Mouse (Mus musculus): ENCODE measurements around the gene Tmem115.

Gene Tmem115

DNA sequence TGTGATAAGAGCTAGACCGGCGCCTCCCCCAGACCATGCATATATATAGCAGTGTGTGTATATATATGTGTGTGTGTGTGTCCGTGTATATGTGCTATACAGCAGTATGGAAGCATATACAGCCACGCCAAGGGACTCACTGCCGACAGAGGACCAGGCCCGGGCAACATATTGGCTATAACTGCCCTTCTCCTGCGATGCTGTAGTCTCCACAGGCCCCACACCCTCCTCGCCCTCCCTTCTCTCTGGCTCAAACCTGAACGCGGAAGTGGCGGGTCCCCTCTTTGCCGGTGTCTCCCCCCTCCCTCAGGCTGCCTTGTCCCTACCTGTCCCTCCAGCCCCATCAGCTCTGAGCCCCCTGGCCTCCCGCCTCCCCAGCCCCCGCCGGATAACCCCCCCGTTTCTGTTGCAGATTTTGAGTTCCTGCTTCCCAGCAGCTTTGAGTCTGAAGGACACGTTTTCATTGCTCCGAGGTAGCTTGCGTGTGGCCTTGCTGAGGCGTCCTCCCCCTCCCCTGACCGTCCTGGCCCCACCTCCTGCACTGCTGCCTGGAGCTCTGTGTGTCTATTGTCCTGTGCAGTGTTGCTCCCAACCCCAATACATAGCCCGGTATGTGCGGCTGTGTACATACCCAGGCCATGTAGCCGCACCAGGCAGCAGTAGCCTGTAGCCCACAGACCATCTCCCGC lies 11.9 kb upstream of the Tmem115 start:
- DNase-seq (ENCODE audit: low read depth), result no peak

- no peak for DNase-seq (ENCODE audit: low read depth)
These were observed 11.4 kb upstream of the Tmem115 start for GRCm38 (mm10) chr9:107522400-107522711.

GRCm38 (mm10) chr9:107526198-107527026 lies 7.3 kb upstream of the Tmem115 start:
- peak; percentile 63 for DNase-seq (ENCODE audit: low read depth)

- no peak for DNase-seq (ENCODE audit: low read depth)
These were observed 860 bp downstream of the Tmem115 start for GRCm38 (mm10) chr9:107534408-107535202.

DNA sequence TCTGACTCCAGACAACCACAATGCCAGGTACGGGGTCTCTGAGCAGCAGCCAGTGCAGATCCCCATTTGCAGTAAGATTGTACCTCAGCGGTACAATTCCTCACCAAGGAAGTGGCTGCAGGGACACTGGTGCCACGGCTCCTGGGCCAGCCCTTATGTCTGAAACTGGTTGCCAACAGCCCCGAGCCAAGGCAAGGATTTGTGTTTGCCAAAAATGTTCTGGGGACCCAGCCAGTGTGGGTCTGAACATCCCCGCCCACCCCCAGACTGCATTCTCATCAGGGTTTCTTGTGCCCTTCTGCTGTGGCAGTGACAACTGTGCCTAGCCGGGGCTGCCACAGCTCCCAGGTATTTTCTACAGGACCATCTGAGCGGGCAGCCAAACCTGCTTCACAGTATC lies 4.5 kb downstream of the Tmem115 start:
- no peak for DNase-seq (ENCODE audit: low read depth)

DNA sequence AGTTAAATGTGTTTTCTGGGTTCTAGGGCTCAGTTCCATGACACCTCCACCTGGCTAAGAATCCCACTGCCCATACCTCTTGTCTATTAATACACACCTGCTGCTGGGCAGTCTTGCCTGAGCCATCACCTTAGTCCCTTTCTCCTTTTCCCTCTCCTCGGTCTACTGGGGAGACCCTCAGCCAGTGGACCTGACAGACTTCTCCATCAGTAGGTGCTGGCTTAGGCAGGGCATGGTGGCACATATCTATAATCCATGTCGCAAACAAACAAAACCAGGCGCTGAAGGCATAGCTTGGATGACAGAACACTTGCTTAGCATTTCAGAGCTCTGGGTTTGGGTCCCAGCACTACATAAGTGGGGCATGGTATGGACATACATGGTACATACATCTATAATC lies 5.0 kb downstream of the Tmem115 start:
- DNase-seq (ENCODE audit: low read depth), result no peak

- no peak for DNase-seq (ENCODE audit: low read depth)
These were observed 6.2 kb downstream of the Tmem115 start for GRCm38 (mm10) chr9:107539940-107540339.

GRCm38 (mm10) chr9:107540420-107540819 lies 6.7 kb downstream of the Tmem115 start:
- no peak for DNase-seq (ENCODE audit: low read depth)

GRCm38 (mm10) chr9:107541005-107541404 lies 7.3 kb downstream of the Tmem115 start:
- no peak for DNase-seq (ENCODE audit: low read depth)

GRCm38 (mm10) chr9:107541474-107542351 lies 8.0 kb downstream of the Tmem115 start, which contains the start of the genes Cyb561d2 and Nprl2:
Gene Cyb561d2 (minus strand): TSS chr9:107542193.
Gene Nprl2 (plus strand): TSS chr9:107542226.
- DNase-seq (ENCODE audit: low read depth), result peak; percentile 84

- DNase-seq (ENCODE audit: low read depth), result no peak
These were observed 8.6 kb downstream of the Tmem115 start for GRCm38 (mm10) chr9:107542352-107542686.

GRCm38 (mm10) chr9:107542721-107543120 lies 9.0 kb downstream of the Tmem115 start:
- DNase-seq (ENCODE audit: low read depth), result no peak

GRCm38 (mm10) chr9:107543299-107543698 lies 9.6 kb downstream of the Tmem115 start:
- no peak for DNase-seq (ENCODE audit: low read depth)

- DNase-seq (ENCODE audit: low read depth), result no peak
These were observed 10.5 kb downstream of the Tmem115 start for GRCm38 (mm10) chr9:107544196-107544700.

GRCm38 (mm10) chr9:107544729-107545128 lies 11.0 kb downstream of the Tmem115 start:
- no peak for DNase-seq (ENCODE audit: low read depth)

GRCm38 (mm10) chr9:107545199-107545598 lies 11.5 kb downstream of the Tmem115 start:
- DNase-seq (ENCODE audit: low read depth), result no peak

DNA sequence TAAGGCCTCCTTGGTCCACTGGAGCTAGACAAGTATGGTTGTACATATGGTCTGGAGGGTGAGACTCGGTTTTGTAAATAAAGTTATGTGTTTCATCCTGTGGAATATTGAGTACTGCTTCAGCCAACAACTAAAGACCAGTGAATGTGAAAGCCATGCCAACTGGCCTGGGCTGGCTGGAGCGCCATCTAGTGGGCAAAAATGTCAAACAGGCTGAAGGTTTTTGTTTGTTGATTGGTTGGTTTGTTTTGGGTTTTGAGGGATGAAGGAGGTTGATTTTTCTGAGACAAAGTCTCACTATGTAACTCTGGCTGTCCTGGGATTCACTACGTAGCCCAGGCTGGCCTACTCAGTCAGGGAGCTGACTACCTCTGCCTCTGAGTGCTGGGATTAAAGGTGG lies 11.9 kb downstream of the Tmem115 start:
- DNase-seq (ENCODE audit: low read depth), result peak; percentile 74

- DNase-seq (ENCODE audit: low read depth), result peak; percentile 92
These were observed 13.3 kb downstream of the Tmem115 start, which contains the start of gene Zmynd10 for GRCm38 (mm10) chr9:107547026-107547425. Gene Zmynd10 (plus strand): TSS chr9:107547298.

DNA sequence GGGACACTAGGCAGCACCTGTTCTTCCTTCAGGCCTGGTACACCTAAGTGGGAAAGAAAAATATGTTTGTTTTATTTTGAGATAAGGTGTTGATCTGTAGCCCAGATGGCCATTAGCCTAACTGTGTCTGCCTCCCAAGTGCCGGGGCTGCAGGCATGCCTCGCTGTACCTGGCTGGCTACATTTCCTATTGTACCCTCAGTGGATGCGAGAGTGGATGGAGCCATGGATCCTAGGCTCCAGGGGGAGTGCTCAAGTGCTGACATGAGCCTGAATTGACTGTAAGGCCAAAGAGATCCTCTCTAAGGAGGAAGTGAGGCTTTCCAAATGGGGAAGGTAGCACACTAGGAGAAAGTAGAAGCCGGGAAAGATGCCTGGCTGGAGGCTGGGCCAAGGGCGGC lies 14.2 kb downstream of the Tmem115 start:
- DNase-seq (ENCODE audit: low read depth), result no peak

- no peak for DNase-seq (ENCODE audit: low read depth)
These were observed 15.1 kb downstream of the Tmem115 start for GRCm38 (mm10) chr9:107548820-107549219.

DNA sequence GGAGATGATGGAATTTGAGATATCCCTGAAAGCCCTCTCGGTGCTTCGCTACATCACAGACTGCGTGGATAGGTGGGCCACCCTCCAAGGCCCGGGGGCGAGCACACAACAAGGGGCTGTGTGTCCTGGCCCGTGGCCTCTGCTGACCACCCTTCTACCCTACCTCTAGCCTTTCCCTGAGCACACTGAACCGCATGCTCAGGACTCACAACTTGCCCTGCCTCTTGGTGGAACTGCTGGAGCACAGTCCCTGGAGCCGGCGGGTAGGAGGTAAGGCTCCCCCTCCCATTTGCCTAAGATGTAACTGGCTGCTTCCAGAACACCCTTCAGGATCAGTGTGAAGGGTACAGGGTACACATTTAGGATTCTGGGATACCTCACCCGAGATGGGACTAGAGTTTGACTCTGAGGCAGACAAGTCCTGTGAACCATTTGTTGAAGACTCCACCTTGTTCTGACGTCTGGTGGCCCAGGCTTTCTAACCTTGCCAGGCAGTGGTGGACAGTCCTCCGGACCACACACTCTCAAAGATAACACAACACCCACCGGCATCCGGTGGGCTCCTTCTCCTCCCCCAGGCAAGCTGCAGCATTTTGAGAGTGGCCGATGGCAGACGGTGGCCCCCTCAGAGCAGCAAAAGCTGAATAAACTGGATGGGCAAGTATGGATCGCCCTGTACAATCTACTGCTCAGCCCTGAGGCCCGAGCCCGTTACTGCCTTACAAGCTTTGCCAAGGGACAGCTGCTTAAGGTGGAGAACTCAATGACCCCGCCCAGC lies 15.7 kb downstream of the Tmem115 start:
- DNase-seq (ENCODE audit: low read depth), result no peak

Measured in c-Kit-positive CD71-positive TER-119-negative erythroid progenitor cells, embryonic 14.5 days (primary cell).